Mouse (Mus musculus) thymus, adult 2 months (tissue): ENCODE data around the gene Aldh1b1. TPM values are rescaled to one million over a fixed set of nuclear protein-coding genes. Genes with fewer than 3 reads are reported as not detected.

Source experiments
- DNase-seq: peaks from one replicate; pipeline ENCODE4 v3.0.0; 2021
- H3K27ac ChIP-seq: fragments of 200-500 bp; 2 replicates; pipeline ENCODE4 v1.5.1; 2012; ENCODE audit warnings: low read length, control low read depth; ENCODE audit not compliant: control insufficient read depth, insufficient read depth
- H3K27me3 ChIP-seq: fragments of 200-500 bp; 2 replicates; pipeline ENCODE4 v1.6.1; 2012; ENCODE audit warnings: mild to moderate bottlenecking, low read length, moderate library complexity, mixed read lengths; ENCODE audit not compliant: control insufficient read depth, insufficient read depth
- H3K36me3 ChIP-seq: fragments of 200-500 bp; 2 replicates; pipeline ENCODE4 v1.6.1; 2012; ENCODE audit warnings: mild to moderate bottlenecking, low read length, moderate library complexity; ENCODE audit not compliant: control insufficient read depth, insufficient read depth
- H3K4me1 ChIP-seq: fragments of 200-500 bp; replicated peaks from 2 replicates; pipeline ENCODE4 v1.6.1; 2012; ENCODE audit warnings: low read length; ENCODE audit not compliant: control insufficient read depth, insufficient read depth
- H3K4me3 ChIP-seq: fragments of 200-500 bp; 2 replicates; pipeline ENCODE4 v1.5.1; 2012; ENCODE audit warnings: mild to moderate bottlenecking, low read length, control low read depth, moderate library complexity; ENCODE audit not compliant: control insufficient read depth, insufficient read depth
- CTCF ChIP-seq: fragments of 200-500 bp; IDR thresholded peaks from 2 replicates; pipeline ENCODE4 v1.5.1; 2012; ENCODE audit warnings: mild to moderate bottlenecking, control low read depth, low read length, moderate library complexity, borderline replicate concordance; ENCODE audit not compliant: control insufficient read depth, poor library complexity, insufficient read depth; ENCODE audit errors: extremely low read depth
- POLR2A ChIP-seq: fragments of 200-500 bp; IDR thresholded peaks from 2 replicates; pipeline ENCODE4 v1.6.1; 2012; ENCODE audit warnings: mild to moderate bottlenecking, low read length, control low read depth, moderate library complexity; ENCODE audit not compliant: control insufficient read depth, poor library complexity, insufficient read depth; ENCODE audit errors: extremely low read depth
- WGBS: fragments of 180-500 bp; shearing (Covaris S2); methylation state at CpG from one replicate; pipeline ENCODE4 v1.1.7; 2018; 5-methylcytosine and 5-hydroxymethylcytosine counted together
- polyA plus RNA-seq: library from polyadenylated mRNA; depleted of rRNA; stranded (reverse); fragments of >200 nt; gene quantifications from 2 replicates; pipeline ENCODE4 v1.2.3, GENCODE M21; 2012

Aldh1b1 gene
- polyA plus RNA-seq, 1 experiment, result 9.6 TPM

- H3K27ac ChIP-seq, result no peak overlapping the region
- no peaks in the 10 kb centered on the region for H3K36me3 ChIP-seq
- DNase-seq, result no peak
- H3K4me1 ChIP-seq, result peaks cover 11% of the 10 kb centered on the region; the same call in 1 of the 2 replicates
- TF ChIP-seq CTCF (no peak), POLR2A (no peak)
- 79% methylated on average over 3 of the region's 3 CpGs for WGBS
- H3K27me3 ChIP-seq, result peaks cover 12% of the 10 kb centered on the region; the same call in 1 of the 2 replicates
- H3K4me3 ChIP-seq, result no peak overlapping the region
These were observed 23.2 kb downstream of the Aldh1b1 start for GRCm38 (mm10) chr4:45821995-45822394.

GRCm38 (mm10) chr4:45822781-45823575 is 24.2 kb downstream of the Aldh1b1 start:
- Histone ChIP-seq H3K36me3 (no peaks in the 10 kb centered on the region), H3K27me3 (peaks cover 14% of the 10 kb centered on the region; the same call in 1 of the 2 replicates), H3K27ac (no peak overlapping the region), H3K4me1 (peaks cover 11% of the 10 kb centered on the region; the same call in 1 of the 2 replicates), H3K4me3 (no peak overlapping the region)
- DNase-seq, result no peak
- 60% methylated on average over 11 of the region's 11 CpGs for WGBS
- no peak for TF ChIP-seq CTCF
- TF ChIP-seq POLR2A, result no peak

GRCm38 (mm10) chr4:45824049-45824760 is 25.4 kb downstream of the Aldh1b1 start:
- peaks cover 14% of the 10 kb centered on the region; the same call in 1 of the 2 replicates for H3K27me3 ChIP-seq

GRCm38 (mm10) chr4:45824761-45825556 is 26.1 kb downstream of the Aldh1b1 start:
- peaks cover 14% of the 10 kb centered on the region; the same call in 1 of the 2 replicates for H3K27me3 ChIP-seq
- 42% methylated on average over 14 of the region's 14 CpGs for WGBS
- H3K4me1 ChIP-seq, result 0 out of 2 replicates have a peak, but pooled peaks cover 4% of the 10 kb centered on the region
- DNase-seq, result no peak
- no peak for TF ChIP-seq POLR2A
- no peak for TF ChIP-seq CTCF
- no peaks in the 10 kb centered on the region for H3K36me3 ChIP-seq
- no peak overlapping the region for H3K27ac ChIP-seq
- no peak overlapping the region for H3K4me3 ChIP-seq

More at GRCm38 (mm10) chr4:45824049-45824760, 25.4 kb downstream of the Aldh1b1 start:
- Histone ChIP-seq H3K4me1 (peaks cover 10% of the 10 kb centered on the region; the same call in 1 of the 2 replicates), H3K27ac (no peak overlapping the region), H3K36me3 (no peaks in the 10 kb centered on the region), H3K4me3 (no peak overlapping the region)
- 17% methylated on average over 10 of the region's 10 CpGs for WGBS
- DNase-seq, result no peak
- TF ChIP-seq CTCF (no peak), POLR2A (no peak)

- Histone ChIP-seq H3K27me3 (peaks cover 14% of the 10 kb centered on the region; the same call in 1 of the 2 replicates), H3K4me1 (0 out of 2 replicates have a peak, but pooled peaks cover 4% of the 10 kb centered on the region), H3K36me3 (no peaks in the 10 kb centered on the region), H3K4me3 (no peak within 1 kb of the TSS), H3K27ac (no peak within 1 kb of the TSS)
- TF ChIP-seq POLR2A, result no peak
- TF ChIP-seq CTCF, result peak; percentile 30; the same call in 1 of the 2 replicates
- DNase-seq, result no peak
- 4% methylated on average over 91 of the region's 91 CpGs for WGBS
These were observed 27.6 kb downstream of the Aldh1b1 start, which contains the start of gene Igfbpl1 for GRCm38 (mm10) chr4:45826275-45827040. Igfbpl1 (minus strand) TSS chr4:45826923.
